Mouse (Mus musculus): Measurements from ENCODE around the gene Slfn8. TPM values are rescaled to one million over a fixed set of nuclear protein-coding genes. Genes with fewer than 3 reads are reported as not detected.

The Slfn8 gene
- polyA plus RNA-seq (2016; fragmentation: Nextera tagmentation; extraction: Ambion mirVana), result 0.19 and 0.24 TPM in 2 replicates

DNA sequence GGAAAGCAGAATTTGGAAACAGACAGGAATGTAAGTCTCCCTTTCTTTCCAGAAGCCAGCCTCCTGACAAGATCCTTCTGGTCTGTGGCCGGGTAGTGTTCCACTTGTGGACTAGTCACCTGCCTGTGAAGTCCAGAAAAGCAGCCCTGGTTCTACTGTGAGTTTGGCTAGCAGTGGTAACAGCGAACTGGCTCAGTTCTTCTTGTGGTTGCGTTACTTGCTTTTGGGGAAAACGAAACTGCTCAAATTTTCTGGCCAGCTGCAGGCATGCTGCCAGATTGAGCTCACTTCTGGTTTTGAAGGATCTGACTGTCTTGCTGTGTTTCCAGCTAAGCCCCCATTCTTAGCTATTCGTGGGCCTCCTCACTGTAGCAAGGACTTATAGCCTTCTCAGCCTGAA lies at the start of gene Slfn8:
Slfn8 (minus strand) TSS at position 190 of the 400 bp plus-strand sequence.
- H3K36me3 ChIP-seq, result no peaks in the 10 kb centered on the region
- H3K9me3 ChIP-seq (replicated peaks), result no peaks in the 10 kb centered on the region
- no peaks in the 10 kb centered on the region for H3K27me3 ChIP-seq (ENCODE audit: low read depth, poor library complexity, severe bottlenecking)
- H3K4me1 ChIP-seq, result no peaks in the 10 kb centered on the region
- 77% methylated on average over 5 of the region's 5 CpGs for WGBS
- no peak within 1 kb of the TSS for H3K4me3 ChIP-seq
- DNase-seq (ENCODE audit: low spot score), result no peak
- no peak within 1 kb of the TSS for H3K27ac ChIP-seq (replicated peaks)

DNA sequence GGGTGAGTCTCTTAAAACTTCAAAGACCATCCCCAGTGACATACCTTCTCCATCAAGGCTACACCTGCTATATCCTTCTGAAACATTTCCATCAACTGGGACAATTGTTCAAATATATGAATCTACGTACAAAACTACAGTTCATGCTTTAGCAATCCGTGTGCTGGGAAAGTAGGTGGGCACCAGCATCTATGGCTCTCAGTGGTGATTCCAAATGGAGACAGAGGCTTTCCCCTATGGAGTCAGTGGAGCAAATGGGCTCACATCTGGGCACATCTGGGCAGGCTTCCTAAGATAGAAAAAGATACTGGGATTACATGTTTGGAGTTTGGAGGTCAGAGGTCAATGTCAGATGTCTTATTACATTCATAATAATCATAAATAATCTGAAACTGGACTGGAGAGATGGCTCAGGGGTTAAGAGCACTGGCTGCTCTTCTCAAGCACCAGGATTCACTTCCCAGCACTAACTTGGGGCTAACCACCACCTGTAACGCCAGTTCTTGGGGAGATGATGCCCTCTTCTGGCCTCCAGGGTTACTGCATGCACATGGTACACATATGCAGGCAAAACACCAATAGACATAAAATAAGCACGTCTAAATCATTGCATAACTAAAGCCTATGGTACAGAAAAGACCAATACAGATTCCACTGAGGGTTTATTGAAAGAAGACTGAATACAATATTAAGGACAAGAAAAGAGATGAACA lies 47.5 kb upstream of the Slfn8 start:
- H3K27ac ChIP-seq (replicated peaks), result no peak overlapping the region
- no peaks in the 10 kb centered on the region for H3K9me3 ChIP-seq (replicated peaks)
- no peaks in the 10 kb centered on the region for H3K36me3 ChIP-seq
- H3K4me1 ChIP-seq, result peaks cover 6% of the 10 kb centered on the region
- H3K4me3 ChIP-seq, result no peak overlapping the region
- H3K27me3 ChIP-seq (ENCODE audit: low read depth, poor library complexity, severe bottlenecking), result no peaks in the 10 kb centered on the region; the same call in 1 of the 2 replicates
- WGBS, result 70% methylated on average over 4 of the region's 4 CpGs
- no peak for DNase-seq (ENCODE audit: low spot score)

DNA sequence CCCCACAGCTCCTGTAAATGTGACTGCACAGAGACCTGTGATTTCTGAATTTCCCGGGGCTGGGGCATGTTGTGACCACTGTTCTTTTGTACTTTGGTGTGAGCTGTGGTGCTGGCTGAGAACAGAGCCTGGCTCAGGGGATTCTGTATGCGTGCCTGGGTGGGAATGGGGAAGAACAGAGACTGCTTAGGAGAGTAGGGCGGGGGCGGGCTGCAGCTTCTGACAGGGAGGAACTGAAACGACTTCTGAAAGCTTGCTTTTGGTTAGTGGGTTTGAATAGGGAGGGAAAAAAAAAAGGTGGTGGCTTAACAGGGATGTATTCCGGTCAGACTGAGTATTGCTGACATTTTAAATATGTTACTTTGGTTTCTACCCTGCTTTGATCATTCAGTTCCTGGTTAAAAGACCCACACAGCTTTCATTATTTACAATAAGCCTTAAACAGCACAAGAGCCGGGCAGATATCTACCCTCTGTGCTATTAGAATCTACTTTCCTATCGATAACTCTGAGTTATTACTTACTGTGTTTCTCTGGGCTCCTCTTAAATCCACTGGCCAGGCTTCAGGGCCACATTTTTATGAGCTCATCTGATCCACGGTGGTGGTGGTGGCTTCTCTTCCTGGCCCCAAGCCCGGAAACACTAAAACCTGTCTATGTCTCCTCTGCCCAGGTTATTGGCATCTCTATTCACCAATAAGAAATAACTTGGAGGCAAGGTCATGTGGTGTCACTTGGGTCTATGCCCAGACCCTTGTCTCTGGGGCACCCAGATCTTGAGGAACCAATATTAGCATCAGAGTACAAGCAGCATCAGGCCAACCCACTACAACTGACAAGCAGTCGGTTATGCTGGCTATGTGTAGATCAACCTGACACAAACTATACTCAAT lies 46.3 kb upstream of the Slfn8 start:
- 48% methylated on average over 11 of the region's 11 CpGs for WGBS
- Histone ChIP-seq H3K9me3 (replicated peaks) (no peaks in the 10 kb centered on the region), H3K27ac (replicated peaks) (no peak overlapping the region), H3K4me3 (no peak overlapping the region), H3K27me3 (ENCODE audit: low read depth, poor library complexity, severe bottlenecking) (no peaks in the 10 kb centered on the region; the same call in 1 of the 2 replicates), H3K4me1 (peaks cover 6% of the 10 kb centered on the region), H3K36me3 (no peaks in the 10 kb centered on the region)
- no peak for DNase-seq (ENCODE audit: low spot score)

DNA sequence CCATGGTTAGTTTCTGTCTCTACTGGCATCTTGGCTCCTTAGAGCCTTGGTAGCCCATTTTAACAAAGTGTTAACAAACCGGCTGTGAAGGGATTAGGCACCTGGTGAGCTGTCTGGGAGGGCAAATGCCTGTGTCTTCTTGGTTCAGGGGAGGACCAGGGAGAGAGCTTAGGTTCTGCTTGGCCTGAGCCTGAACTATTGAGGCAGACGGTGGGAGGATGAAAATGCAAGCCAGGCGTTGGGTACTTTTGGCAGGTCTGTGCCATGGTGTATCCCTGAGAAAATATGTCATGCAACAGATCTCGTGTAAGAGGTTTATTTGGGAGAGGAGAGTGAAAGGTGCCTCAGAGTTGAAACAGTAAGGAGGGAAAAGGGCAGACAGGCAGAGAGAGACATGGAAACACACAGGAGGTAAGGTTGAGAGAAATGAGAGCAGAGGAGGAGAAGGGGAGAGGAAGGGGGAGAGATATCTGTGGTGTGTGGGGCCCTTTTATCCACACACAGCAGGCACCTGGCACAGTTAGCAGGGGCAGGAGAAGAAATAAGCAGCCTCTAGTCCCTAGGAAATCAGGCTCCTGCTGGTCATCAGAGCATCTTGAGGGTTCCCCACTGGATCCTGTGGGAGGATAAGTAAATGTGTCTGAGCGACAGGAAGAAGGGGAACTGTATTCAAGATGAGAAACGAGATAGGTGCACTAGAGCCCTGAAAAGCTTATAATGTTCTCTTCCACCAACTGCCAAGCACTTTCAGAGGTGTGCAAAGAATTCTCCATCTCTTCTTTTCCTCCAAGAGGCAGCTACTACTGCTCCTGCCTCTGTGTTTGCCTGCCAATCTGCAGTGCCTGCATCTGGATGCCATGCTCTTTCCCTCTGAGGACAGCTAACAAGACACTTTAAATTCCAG lies 45.1 kb upstream of the Slfn8 start:
- Histone ChIP-seq H3K27me3 (ENCODE audit: low read depth, poor library complexity, severe bottlenecking) (no peaks in the 10 kb centered on the region; the same call in 1 of the 2 replicates), H3K27ac (replicated peaks) (no peak overlapping the region), H3K9me3 (replicated peaks) (no peaks in the 10 kb centered on the region), H3K4me3 (no peak overlapping the region), H3K36me3 (no peaks in the 10 kb centered on the region), H3K4me1 (peaks cover 6% of the 10 kb centered on the region)
- no peak for DNase-seq (ENCODE audit: low spot score)
- WGBS, result 15% methylated on average over 6 of the region's 6 CpGs

DNA sequence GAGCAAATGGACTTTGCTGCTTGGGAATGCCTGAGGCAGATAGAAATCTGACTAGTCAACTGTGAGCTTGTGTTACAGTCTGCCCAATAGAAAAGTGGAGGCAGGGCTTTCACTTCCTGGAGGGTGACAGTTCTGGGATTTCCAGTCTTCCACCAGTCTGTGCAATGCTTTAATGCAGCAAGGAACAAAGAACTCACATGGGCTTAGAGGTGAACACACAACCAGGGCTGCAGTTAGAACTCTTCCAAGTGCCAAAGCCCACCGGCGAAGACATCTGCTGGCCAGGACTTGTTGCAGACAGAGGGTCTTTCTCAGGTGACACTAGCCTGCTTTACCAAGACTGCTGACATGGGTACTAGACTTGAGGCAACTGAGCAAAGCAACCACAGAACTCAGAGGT lies 44.3 kb upstream of the Slfn8 start, which contains the start of gene Slfn2:
Slfn2 (plus strand) TSS at position 167 of the 400 bp plus-strand sequence.
- no peak for DNase-seq (ENCODE audit: low spot score)
- WGBS, result 79% methylated on average over 2 of the region's 2 CpGs
- no peak within 1 kb of the TSS for H3K27ac ChIP-seq (replicated peaks)
- H3K36me3 ChIP-seq, result no peaks in the 10 kb centered on the region
- H3K4me1 ChIP-seq, result peaks cover 6% of the 10 kb centered on the region
- H3K27me3 ChIP-seq (ENCODE audit: low read depth, poor library complexity, severe bottlenecking), result no peaks in the 10 kb centered on the region; the same call in 1 of the 2 replicates
- no peak within 1 kb of the TSS for H3K4me3 ChIP-seq
- H3K9me3 ChIP-seq (replicated peaks), result no peaks in the 10 kb centered on the region

DNA sequence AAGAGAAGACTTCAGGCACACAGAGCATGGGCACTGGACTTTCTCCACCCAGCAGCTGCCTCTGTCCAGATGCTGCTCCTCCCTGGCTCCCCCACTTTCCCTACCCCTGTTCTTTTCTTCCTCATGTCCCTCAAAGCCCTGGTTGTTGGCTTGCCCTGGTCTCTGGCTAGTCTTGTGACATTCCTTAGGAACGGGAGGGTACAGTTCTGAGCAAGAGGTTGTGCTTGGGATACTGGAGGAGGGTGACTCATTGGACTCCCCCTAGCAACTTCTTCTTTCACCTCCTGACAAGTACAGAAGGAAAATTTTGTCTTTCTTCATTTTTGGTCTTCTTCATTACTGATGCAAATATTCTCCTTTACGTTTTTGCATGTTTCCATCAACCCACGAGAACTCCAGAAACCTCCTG lies 43.3 kb upstream of the Slfn8 start:
- WGBS, result 68% methylated on average over 3 of the region's 3 CpGs
- H3K27me3 ChIP-seq (ENCODE audit: low read depth, poor library complexity, severe bottlenecking), result no peaks in the 10 kb centered on the region; the same call in 1 of the 2 replicates
- no peak for DNase-seq (ENCODE audit: low spot score)
- peaks cover 6% of the 10 kb centered on the region for H3K4me1 ChIP-seq
- no peak overlapping the region for H3K27ac ChIP-seq (replicated peaks)
- H3K36me3 ChIP-seq, result no peaks in the 10 kb centered on the region
- H3K9me3 ChIP-seq (replicated peaks), result no peaks in the 10 kb centered on the region
- no peak overlapping the region for H3K4me3 ChIP-seq

DNA sequence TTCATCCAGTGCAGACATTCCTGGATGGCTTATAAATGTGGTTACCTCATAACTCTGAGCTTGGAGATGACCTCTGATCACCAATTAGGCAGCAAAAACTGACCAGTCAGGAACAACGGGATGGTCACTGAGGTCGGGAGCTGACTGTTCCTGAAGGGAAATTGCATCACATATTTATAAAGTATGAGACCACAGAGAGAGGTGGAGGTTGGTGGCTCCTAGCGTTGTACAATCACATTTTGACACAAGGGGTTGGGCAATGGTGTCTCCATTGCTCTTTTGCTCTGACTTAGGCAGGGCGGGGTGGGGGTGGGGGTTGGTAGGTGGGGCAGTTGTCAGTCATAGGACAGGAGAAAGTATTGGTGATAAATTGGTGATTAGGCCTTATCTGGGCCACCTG lies 42.5 kb upstream of the Slfn8 start:
- no peaks in the 10 kb centered on the region for H3K9me3 ChIP-seq (replicated peaks)
- no peak overlapping the region for H3K27ac ChIP-seq (replicated peaks)
- H3K4me1 ChIP-seq, result peaks cover 6% of the 10 kb centered on the region
- H3K27me3 ChIP-seq (ENCODE audit: low read depth, poor library complexity, severe bottlenecking), result no peaks in the 10 kb centered on the region; the same call in 1 of the 2 replicates
- H3K36me3 ChIP-seq, result no peaks in the 10 kb centered on the region
- 85% methylated on average over 4 of the region's 4 CpGs for WGBS
- DNase-seq (ENCODE audit: low spot score), result no peak
- H3K4me3 ChIP-seq, result no peak overlapping the region

DNA sequence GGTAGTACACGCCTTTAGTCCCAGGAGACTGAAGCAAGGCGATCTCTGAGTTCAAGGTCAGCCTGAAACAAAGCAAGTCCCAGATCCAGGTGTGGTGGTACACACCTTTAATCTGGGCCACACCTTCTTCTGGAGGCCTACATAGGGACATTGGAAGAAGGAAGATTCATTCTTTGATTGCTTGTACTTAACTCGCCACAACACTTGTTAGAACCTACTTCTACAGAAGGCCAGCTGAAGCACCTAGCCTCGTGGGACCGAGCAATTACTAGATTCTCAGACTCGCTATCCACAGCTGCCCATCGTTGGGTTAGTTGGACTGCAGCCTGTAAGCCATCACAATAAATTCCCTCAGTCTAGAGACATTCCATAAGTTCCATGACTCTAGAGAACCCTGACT lies 41.2 kb upstream of the Slfn8 start:
- H3K4me3 ChIP-seq, result no peak overlapping the region
- H3K9me3 ChIP-seq (replicated peaks), result no peaks in the 10 kb centered on the region
- 88% methylated on average over 7 of the region's 7 CpGs for WGBS
- H3K27me3 ChIP-seq (ENCODE audit: low read depth, poor library complexity, severe bottlenecking), result no peaks in the 10 kb centered on the region; the same call in 1 of the 2 replicates
- H3K4me1 ChIP-seq, result peaks cover 4% of the 10 kb centered on the region
- no peaks in the 10 kb centered on the region for H3K36me3 ChIP-seq
- H3K27ac ChIP-seq (replicated peaks), result no peak overlapping the region
- no peak for DNase-seq (ENCODE audit: low spot score)

DNA sequence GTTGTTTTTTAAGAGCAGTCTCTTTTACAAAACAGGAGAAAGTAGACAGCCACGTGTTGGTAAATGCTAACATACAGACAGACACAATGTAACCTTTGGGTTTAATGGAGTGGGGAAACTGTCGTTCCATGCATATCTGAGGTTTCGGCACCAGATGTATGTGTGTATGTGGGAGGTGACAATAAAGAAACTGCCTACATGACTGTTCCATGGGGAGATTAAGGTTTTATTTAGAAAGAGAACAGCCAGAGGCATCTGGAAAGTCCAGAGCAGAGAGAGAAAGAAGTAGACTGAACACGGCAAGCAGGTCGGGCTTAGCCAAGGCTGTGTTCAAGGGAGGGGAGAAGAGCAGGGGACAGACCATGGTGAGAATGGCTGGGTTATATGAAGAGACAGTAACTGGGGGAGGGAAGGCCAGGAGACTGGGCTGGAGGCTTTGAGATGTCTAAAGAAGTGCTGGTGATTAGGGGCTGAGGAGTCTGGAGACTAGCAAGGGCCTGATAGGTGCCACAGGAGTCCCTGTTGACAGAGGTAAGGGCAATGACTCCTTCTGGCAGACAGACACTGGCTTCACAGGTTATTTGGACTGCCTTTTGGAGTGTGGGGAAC lies 39.9 kb upstream of the Slfn8 start:
- Histone ChIP-seq H3K4me3 (no peak overlapping the region), H3K36me3 (no peaks in the 10 kb centered on the region), H3K27me3 (ENCODE audit: low read depth, poor library complexity, severe bottlenecking) (no peaks in the 10 kb centered on the region), H3K9me3 (replicated peaks) (no peaks in the 10 kb centered on the region), H3K4me1 (no peaks in the 10 kb centered on the region; the same call in 1 of the 2 replicates), H3K27ac (replicated peaks) (no peak overlapping the region)
- WGBS, result 85% methylated on average over 5 of the region's 5 CpGs
- DNase-seq (ENCODE audit: low spot score), result no peak

DNA sequence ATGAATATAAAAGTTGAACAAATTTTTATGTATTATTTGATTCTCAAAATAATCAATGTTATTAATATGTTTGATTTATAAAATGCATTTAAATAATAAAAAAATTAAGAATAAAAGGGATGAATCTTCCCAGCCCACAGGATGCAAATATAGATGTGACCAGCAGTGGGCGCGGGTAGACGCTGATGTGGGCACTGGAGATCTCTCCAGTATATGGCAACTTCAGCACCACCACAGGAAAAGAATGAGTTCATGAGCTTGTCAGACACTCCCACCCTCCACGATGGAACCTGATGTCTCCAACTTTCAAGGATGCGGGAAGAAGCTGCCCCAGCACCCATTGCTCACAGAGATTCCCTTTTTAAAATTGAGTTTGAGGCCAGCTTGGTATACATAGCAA lies 37.3 kb upstream of the Slfn8 start:
- DNase-seq (ENCODE audit: low spot score), result peak; percentile 46
- no peak overlapping the region for H3K27ac ChIP-seq (replicated peaks)
- no peaks in the 10 kb centered on the region for H3K4me1 ChIP-seq
- no peaks in the 10 kb centered on the region for H3K9me3 ChIP-seq (replicated peaks)
- H3K27me3 ChIP-seq (ENCODE audit: low read depth, poor library complexity, severe bottlenecking), result no peaks in the 10 kb centered on the region
- H3K4me3 ChIP-seq, result no peak overlapping the region
- WGBS, result 6% methylated on average over 5 of the region's 5 CpGs
- no peaks in the 10 kb centered on the region for H3K36me3 ChIP-seq

DNA sequence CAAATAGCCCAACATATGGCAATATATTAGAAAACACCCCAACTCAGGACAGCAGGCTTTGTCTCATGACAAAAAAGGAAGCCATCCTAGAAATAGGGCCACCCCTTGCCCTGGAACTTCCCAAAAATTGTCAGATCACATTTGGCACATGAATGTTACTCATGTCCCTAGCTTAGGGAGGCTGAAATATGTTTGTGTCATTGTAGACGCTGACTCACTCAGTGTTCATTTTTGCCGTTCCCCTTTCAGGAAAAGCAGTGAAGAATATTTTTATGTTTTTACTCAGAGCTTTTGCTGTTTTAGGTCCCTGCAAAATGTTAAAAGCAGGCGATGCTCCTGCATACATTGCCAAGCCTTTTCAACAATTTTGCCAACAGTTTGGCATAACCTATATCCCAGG lies 25.0 kb upstream of the Slfn8 start:
- H3K4me1 ChIP-seq, result no peaks in the 10 kb centered on the region
- H3K36me3 ChIP-seq, result no peaks in the 10 kb centered on the region
- no peaks in the 10 kb centered on the region for H3K27me3 ChIP-seq (ENCODE audit: low read depth, poor library complexity, severe bottlenecking)
- no peak overlapping the region for H3K4me3 ChIP-seq
- peaks cover 3% of the 10 kb centered on the region; the same call in 1 of the 2 replicates for H3K9me3 ChIP-seq (replicated peaks)
- WGBS, result 85% methylated on average over 3 of the region's 3 CpGs
- no peak for DNase-seq (ENCODE audit: low spot score)
- H3K27ac ChIP-seq (replicated peaks), result no peak overlapping the region

DNA sequence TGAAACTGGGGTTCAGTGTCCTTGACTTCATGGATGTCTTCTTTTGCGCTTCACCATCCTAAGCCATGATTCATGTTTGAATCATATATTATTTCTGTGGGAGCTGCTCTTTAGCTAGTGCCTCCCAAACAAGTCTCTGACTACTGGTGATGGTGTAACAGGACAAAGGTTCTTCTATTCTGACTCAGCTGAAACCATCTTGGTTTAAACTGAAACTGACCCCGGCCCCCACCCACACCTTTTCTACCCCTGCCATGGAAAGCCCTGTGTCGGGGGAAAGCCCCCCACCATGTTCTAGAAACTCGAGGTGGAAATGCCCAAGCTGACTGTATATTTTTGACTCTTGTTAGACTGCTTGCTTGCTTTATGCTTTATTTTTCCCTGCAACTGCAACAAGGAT lies 23.3 kb upstream of the Slfn8 start:
- 0 out of 2 replicates have a peak, but pooled peaks cover 4% of the 10 kb centered on the region for H3K4me1 ChIP-seq
- H3K9me3 ChIP-seq (replicated peaks), result no peaks in the 10 kb centered on the region
- H3K27me3 ChIP-seq (ENCODE audit: low read depth, poor library complexity, severe bottlenecking), result peaks cover 10% of the 10 kb centered on the region; the same call in 1 of the 2 replicates
- no peaks in the 10 kb centered on the region for H3K36me3 ChIP-seq
- WGBS, result 81% methylated on average over 4 of the region's 4 CpGs
- no peak for DNase-seq (ENCODE audit: low spot score)
- H3K4me3 ChIP-seq, result no peak overlapping the region
- no peak overlapping the region for H3K27ac ChIP-seq (replicated peaks)
